Mouse (Mus musculus) lung, embryonic 15.5 days (tissue): ENCODE measurements at regions not wholly inside any gene's neighbourhood (a gene's known extent, or its start where the extent isn't known, plus 50 kb on each side); places are given as distances from the start of the nearest gene placed in this dataset.
"Not testable (repeated sequence)": the region's sequence is repeated elsewhere in the genome, so short reads cannot be mapped to it uniquely, and the experiment has no call there.

Source experiments
- ATAC-seq: fragments of 200-750 bp; cut with Nextera tagmentation; 2 replicates; pipeline ENCODE4 v1.8.0; 2017; ENCODE audit warnings: moderate number of reproducible peaks, borderline replicate concordance; ENCODE audit not compliant: low FRiP score, low TSS enrichment; ENCODE audit errors: extremely low read depth
- H3K27ac ChIP-seq: fragments of 300-500 bp; sonication (generic); 2 replicates; pipeline ENCODE4 v1.5.1; 2015; ENCODE audit warnings: moderate library complexity, mild to moderate bottlenecking, inconsistent platforms
- H3K27me3 ChIP-seq: fragments of 300-500 bp; sonication (generic); 2 replicates; pipeline ENCODE4 v1.6.1; 2015; ENCODE audit warnings: inconsistent platforms
- H3K36me3 ChIP-seq: fragments of 300-500 bp; sonication (generic); 2 replicates; pipeline ENCODE4 v1.6.1; 2015; ENCODE audit warnings: inconsistent platforms
- H3K4me1 ChIP-seq: fragments of 300-500 bp; sonication (generic); 2 replicates; pipeline ENCODE4 v1.6.1; 2015; ENCODE audit warnings: inconsistent platforms
- H3K4me2 ChIP-seq: fragments of 300-500 bp; sonication (generic); 2 replicates; pipeline ENCODE4 v1.6.1; 2015; ENCODE audit warnings: inconsistent platforms, mild to moderate bottlenecking, moderate library complexity
- H3K4me3 ChIP-seq: fragments of 300-500 bp; sonication (generic); 2 replicates; pipeline ENCODE4 v1.5.1; 2015; ENCODE audit warnings: mild to moderate bottlenecking, inconsistent platforms
- H3K9ac ChIP-seq: fragments of 300-500 bp; sonication (generic); 2 replicates; pipeline ENCODE4 v1.6.1; 2015; ENCODE audit warnings: inconsistent platforms
- H3K9me3 ChIP-seq: fragments of 300-500 bp; sonication (generic); 2 replicates; pipeline ENCODE4 v1.6.1; 2016; ENCODE audit warnings: inconsistent platforms
- WGBS: fragments of 180-500 bp; shearing (Covaris S2); methylation state at CpG from one replicate; pipeline ENCODE4 v1.1.7; 2015; 5-methylcytosine and 5-hydroxymethylcytosine counted together

DNA sequence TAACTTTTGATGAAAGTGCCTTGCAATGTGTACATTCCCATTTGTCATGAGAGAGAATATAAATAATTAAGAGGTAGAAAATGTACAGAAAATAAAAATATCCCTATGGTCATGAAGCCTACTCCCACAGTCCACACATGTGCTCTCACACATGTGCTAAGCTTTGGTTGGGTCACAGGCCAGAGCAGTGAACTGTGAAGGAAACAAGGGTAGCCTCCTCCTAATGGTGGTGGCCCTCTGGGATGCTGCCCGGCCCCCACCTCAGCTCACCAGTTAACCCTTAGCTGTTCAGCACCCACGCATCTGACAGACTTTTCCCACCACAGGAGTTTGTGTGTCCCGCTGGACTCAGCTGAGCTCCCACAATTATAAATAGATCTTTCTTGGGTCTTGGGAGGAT is 157.6 kb upstream of the Ttc29 start:
- ATAC-seq = no peak
- Histone ChIP-seq H3K9me3 (no peaks in the 10 kb centered on the region), H3K27ac (no peak overlapping the region), H3K9ac (no peak overlapping the region), H3K4me2 (no peak overlapping the region), H3K27me3 (no peaks in the 10 kb centered on the region), H3K4me3 (no peak overlapping the region), H3K36me3 (no peaks in the 10 kb centered on the region), H3K4me1 (no peaks in the 10 kb centered on the region; the same call in 1 of the 2 replicates)
- WGBS = 54% methylated on average over 3 of the region's 3 CpGs

DNA sequence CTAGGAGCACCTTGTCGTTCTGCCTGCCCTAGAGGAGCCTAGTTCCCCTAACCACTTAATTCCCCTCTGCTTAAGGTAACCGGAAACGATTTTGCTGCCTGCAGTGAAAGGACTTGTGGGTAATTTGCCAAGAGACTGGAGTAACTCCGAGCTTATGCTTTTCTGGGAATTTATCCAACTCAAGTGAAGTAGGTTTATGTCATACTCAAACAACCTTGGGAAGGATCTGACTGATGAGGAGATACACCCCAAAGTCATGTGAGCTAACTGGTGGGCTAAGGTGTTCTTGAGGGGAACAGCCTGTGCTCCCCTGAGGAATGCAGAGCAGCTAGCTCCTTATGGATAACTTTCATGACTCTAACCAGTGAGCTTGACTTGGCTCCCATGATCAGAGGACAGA is 155.7 kb upstream of the Ttc29 start:
- Histone ChIP-seq H3K4me2 (no peak overlapping the region), H3K9me3 (no peaks in the 10 kb centered on the region), H3K9ac (no peak overlapping the region), H3K27ac (no peak overlapping the region), H3K36me3 (no peaks in the 10 kb centered on the region), H3K27me3 (no peaks in the 10 kb centered on the region), H3K4me3 (no peak overlapping the region), H3K4me1 (no peaks in the 10 kb centered on the region; the same call in 1 of the 2 replicates)
- ATAC-seq = no peak; the same call in 1 of the 2 replicates
- 35% methylated on average over 4 of the region's 4 CpGs for WGBS

GRCm38 (mm10) chr8:78061827-78062719 is 151.0 kb upstream of the Ttc29 start:
- Histone ChIP-seq H3K36me3 (no peaks in the 10 kb centered on the region), H3K27ac (no peak overlapping the region), H3K9ac (no peak overlapping the region), H3K4me1 (peaks cover 11% of the 10 kb centered on the region; the same call in 1 of the 2 replicates), H3K27me3 (no peaks in the 10 kb centered on the region), H3K4me2 (no peak overlapping the region), H3K9me3 (no peaks in the 10 kb centered on the region), H3K4me3 (no peak overlapping the region)
- 43% methylated on average over 9 of the region's 9 CpGs for WGBS
- peak; percentile 39; the same call in 1 of the 2 replicates for ATAC-seq

DNA sequence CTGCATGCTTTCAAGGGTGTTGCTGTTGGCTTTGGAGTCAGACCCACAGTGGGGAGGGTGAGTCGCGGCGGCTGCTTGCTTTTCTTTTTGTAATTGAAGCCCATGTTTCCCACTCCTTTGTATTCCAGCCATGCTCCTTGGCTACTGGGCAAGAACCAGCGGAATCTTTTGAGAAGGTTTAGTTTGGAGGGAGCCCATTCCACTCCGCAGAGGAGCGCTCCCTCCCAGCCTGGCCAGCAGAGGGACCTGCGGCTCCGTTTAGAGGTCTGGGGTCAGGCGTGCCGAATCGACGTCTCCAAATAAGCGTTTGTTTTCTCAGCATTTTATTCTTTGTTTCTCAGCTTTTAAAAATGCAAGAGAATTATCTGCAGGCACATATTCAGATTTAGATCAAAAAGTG is 149.6 kb upstream of the Ttc29 start:
- Histone ChIP-seq H3K27me3 (peaks cover 8% of the 10 kb centered on the region; the same call in 1 of the 2 replicates), H3K36me3 (no peaks in the 10 kb centered on the region), H3K27ac (no peak overlapping the region), H3K4me1 (peaks cover 11% of the 10 kb centered on the region; the same call in 1 of the 2 replicates), H3K4me2 (peak overlapping the region; percentile 65), H3K4me3 (peak overlapping the region; percentile 25), H3K9ac (no peak overlapping the region), H3K9me3 (no peaks in the 10 kb centered on the region)
- no peak for ATAC-seq
- WGBS = 3% methylated on average over 13 of the region's 13 CpGs

DNA sequence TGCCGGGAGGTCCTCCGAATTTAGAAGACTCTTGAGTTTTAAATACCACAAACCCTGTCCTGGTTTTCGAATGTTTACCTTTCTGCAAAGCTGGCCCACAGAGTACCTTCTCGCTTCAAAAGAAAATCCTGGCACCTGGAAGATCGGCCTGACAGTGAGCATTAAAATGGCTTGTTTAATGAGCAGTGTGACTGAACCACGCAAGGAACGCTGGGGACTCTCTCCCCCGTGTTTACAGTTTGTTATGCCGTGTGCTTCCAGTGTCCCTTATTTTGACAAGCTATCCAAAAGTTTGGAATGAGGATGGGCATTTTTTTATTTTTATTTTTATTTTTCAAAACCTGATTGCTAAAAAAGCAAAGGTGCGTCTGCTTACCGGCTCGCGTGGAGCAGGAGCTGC is 148.9 kb upstream of the Ttc29 start:
- 25% methylated on average over 13 of the region's 13 CpGs for WGBS
- Histone ChIP-seq H3K9ac (no peak overlapping the region), H3K9me3 (no peaks in the 10 kb centered on the region), H3K27ac (no peak overlapping the region), H3K4me1 (peaks cover 11% of the 10 kb centered on the region; the same call in 1 of the 2 replicates), H3K4me3 (peak overlapping the region; percentile 25), H3K36me3 (no peaks in the 10 kb centered on the region), H3K27me3 (peaks cover 8% of the 10 kb centered on the region; the same call in 1 of the 2 replicates), H3K4me2 (peak overlapping the region; percentile 65)
- ATAC-seq = no peak

DNA sequence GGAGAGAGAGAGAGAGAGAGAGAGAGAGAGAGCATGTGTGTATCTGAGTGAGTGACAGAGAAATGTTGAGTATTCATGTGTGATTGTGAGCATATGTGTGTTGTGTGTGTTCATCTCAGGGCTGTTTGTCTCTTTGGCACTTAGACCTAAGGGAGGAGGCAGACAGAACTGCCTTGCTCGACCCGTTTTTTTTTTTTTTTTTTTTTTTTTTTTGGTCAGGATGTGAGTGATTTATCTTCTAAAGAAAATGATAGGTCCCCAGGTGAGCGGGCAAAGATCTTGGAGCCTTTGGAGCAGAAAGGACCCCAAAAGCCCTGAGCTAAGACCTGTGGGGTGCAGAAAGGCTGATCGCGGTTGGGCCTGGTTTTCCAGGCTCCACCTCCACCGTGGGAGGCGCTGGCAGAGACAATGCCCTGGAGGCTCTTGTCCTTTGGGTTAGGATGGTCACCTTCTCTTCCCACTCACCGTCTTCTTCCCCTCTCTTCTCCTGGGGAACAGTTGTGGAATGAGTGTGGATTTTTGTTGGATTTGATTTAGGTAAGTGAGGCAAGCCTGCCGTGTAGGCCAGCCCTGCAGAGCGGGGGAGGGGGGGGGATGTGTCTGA is 147.1 kb upstream of the Ttc29 start:
- Histone ChIP-seq H3K4me1 (peaks cover 11% of the 10 kb centered on the region; the same call in 1 of the 2 replicates), H3K36me3 (no peaks in the 10 kb centered on the region), H3K9ac (no peak overlapping the region), H3K9me3 (no peaks in the 10 kb centered on the region), H3K4me3 (no peak overlapping the region), H3K27ac (no peak overlapping the region), H3K4me2 (no peak overlapping the region), H3K27me3 (peaks cover 8% of the 10 kb centered on the region; the same call in 1 of the 2 replicates)
- WGBS = 55% methylated on average over 10 of the region's 10 CpGs
- no peak for ATAC-seq

DNA sequence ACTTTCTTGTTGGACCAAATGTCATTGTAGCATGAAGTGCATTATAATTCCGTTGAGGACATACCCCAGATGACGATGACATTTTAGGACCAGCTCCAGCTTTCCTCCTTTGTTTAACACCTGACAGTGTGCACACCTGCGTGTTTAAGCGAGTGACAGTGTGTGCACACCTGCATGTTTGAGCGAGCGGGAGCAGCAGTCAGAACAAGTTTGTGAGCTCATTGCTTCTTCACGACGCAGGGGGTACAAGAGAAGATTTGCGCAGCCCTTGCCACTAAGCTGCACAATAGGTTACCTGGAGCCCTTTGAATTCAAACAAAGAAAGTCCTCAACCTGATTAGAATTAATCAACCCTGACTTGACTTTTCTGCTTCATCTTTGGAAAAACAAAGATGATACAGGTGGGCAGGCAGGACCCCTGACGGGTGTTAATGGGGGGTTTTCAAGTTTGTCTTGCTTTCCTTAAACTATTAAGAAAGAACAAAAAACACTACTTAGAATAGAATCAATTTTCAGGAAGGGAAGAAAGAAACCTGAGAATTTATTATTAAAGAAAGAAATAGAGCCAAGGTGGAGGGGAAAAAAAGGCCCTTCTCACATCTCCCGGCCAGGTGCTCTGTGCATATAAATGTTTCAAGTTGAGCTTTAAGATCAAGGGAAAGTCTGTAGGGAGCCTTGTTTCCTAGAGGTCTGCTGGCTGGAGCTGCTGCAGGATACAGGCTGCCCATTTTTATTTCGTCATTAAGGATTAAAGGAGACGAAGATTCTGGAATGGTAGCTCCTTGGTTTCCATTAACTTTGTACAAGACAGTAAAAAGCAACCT is 144.8 kb upstream of the Ttc29 start:
- Histone ChIP-seq H3K4me3 (no peak overlapping the region), H3K27me3 (peaks cover 8% of the 10 kb centered on the region; the same call in 1 of the 2 replicates), H3K4me1 (peaks cover 8% of the 10 kb centered on the region; the same call in 1 of the 2 replicates), H3K9me3 (no peaks in the 10 kb centered on the region), H3K27ac (no peak overlapping the region), H3K4me2 (no peak overlapping the region), H3K36me3 (no peaks in the 10 kb centered on the region), H3K9ac (no peak overlapping the region)
- ATAC-seq = no peak
- WGBS = 28% methylated on average over 13 of the region's 13 CpGs

DNA sequence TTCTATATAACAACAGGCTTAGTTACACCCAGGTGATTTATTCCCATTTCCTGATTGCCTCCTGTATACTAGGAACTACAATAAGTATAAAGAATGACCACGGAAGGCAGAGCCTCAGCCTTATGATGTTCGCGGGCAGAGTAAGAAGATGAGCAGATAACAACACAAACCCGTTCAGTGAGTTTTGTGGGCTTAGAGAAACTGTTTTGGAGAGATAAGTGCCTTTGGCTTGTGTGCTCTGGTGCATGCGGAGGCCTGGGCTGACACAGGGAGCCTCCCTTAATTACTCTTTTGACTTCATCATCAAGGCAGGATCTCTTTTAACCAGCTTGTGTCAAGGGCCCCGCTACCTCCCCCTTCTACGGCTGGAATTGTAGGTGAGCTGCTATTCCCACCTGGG is 139.3 kb upstream of the Ttc29 start:
- Histone ChIP-seq H3K9ac (no peak overlapping the region), H3K4me1 (peaks cover 8% of the 10 kb centered on the region; the same call in 1 of the 2 replicates), H3K9me3 (no peaks in the 10 kb centered on the region), H3K4me2 (no peak overlapping the region), H3K4me3 (no peak overlapping the region), H3K27me3 (no peaks in the 10 kb centered on the region), H3K36me3 (no peaks in the 10 kb centered on the region), H3K27ac (no peak overlapping the region)
- WGBS = 75% methylated on average over 7 of the region's 7 CpGs
- ATAC-seq = no peak

DNA sequence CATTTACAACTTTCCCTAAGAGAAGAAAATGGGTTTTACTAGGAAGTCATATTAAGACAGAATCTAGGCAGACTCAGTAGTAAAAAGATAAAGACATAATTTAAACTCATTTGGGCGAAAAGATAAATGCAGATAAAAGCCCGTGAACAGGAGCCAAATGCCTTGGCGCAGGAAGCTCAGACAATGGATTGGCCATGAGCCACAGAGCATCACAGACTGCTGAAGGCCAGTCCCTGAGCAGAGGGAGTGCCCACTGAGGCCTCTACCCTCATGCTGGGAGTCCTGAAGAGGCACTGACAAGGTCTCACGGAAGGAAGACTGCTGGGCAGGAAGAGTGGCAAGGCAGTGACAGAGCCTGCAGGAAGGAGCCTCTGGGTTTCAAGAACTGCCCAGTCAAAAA is 136.0 kb upstream of the Ttc29 start:
- peak; percentile 80 for ATAC-seq
- no peak overlapping the region for H3K9ac ChIP-seq
- 16% methylated on average over 4 of the region's 4 CpGs for WGBS
- no peaks in the 10 kb centered on the region for H3K9me3 ChIP-seq
- H3K4me1 ChIP-seq = peaks cover 8% of the 10 kb centered on the region; the same call in 1 of the 2 replicates
- no peak overlapping the region for H3K4me2 ChIP-seq
- no peaks in the 10 kb centered on the region for H3K36me3 ChIP-seq
- no peaks in the 10 kb centered on the region for H3K27me3 ChIP-seq
- peak overlapping the region; percentile 62 for H3K27ac ChIP-seq
- no peak overlapping the region for H3K4me3 ChIP-seq

GRCm38 (mm10) chr8:78081395-78081794 is 131.7 kb upstream of the Ttc29 start:
- H3K9ac ChIP-seq, H3K27me3 ChIP-seq, H3K4me2 ChIP-seq, H3K4me1 ChIP-seq, H3K36me3 ChIP-seq, ATAC-seq, H3K9me3 ChIP-seq, H3K27ac ChIP-seq, H3K4me3 ChIP-seq: not testable (repeated sequence)
- WGBS = 64% methylated on average over 7 of the region's 7 CpGs

- no peak for ATAC-seq
- H3K36me3 ChIP-seq = no peaks in the 10 kb centered on the region
- H3K9ac ChIP-seq = no peak overlapping the region
- H3K9me3 ChIP-seq = no peaks in the 10 kb centered on the region
- no peak overlapping the region for H3K4me2 ChIP-seq
- H3K27me3 ChIP-seq = no peaks in the 10 kb centered on the region
- no peaks in the 10 kb centered on the region for H3K4me1 ChIP-seq
- 74% methylated on average over 2 of the region's 2 CpGs for WGBS
- no peak overlapping the region for H3K4me3 ChIP-seq
- H3K27ac ChIP-seq = no peak overlapping the region
Observed at GRCm38 (mm10) chr8:78083012-78083411, 130.1 kb upstream of the Ttc29 start.
